ENCODE assay signal across 28 mouse cellular contexts in the genomic region with DNA sequence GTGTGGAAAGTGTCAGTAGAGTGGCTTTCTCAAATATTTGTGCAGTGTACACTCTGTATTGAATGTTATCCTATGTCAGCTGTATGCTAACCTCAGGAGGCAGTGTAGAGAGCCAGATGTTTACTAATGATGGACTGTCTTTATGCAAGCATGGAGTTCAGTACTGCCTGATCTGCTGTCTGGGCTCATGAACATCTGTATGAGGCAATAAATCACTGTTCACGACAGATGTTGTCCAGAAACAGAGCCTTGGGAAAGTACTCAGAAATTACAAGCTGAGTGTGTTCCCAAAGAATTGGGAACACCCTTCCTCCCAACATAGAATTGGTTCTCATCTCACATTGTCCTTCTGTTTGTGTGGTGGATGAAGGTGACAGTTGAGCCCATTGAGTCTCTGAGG.
"Had no signal": no experiment of that assay in that cellular context is flagged by ENCODE, and none has a peak within 500 bp of the region (broad histone marks: within the 10 kb centered on the region; RNA-seq: fewer than 3 reads in every experiment).

No protein-coding gene starts in this region.

- H3K27me3 ChIP-seq: heart, embryonic 13.5 days; heart, embryonic 15.5 days; hindbrain, embryonic 12.5 days; intestine, embryonic 15.5 days; limb, embryonic 13.5 days; liver, embryonic 13.5 days; liver, embryonic 15.5 days had no signal

- H3K9me3 ChIP-seq: heart, embryonic 10.5 days; heart, embryonic 13.5 days; heart, embryonic 15.5 days; hindbrain, embryonic 10.5 days; hindbrain, embryonic 12.5 days; intestine, embryonic 15.5 days; limb, embryonic 13.5 days; liver, embryonic 13.5 days; liver, embryonic 15.5 days had no signal

- H3K4me3 ChIP-seq: gastrocnemius, adult 2 months; heart, embryonic 10.5 days; heart, embryonic 13.5 days; heart, embryonic 15.5 days; hindbrain, embryonic 10.5 days; hindbrain, embryonic 12.5 days; intestine, embryonic 15.5 days; limb, embryonic 13.5 days; liver, embryonic 13.5 days; liver, embryonic 15.5 days had no signal

- H3K36me3 ChIP-seq: heart, embryonic 10.5 days; intestine, embryonic 15.5 days; liver, embryonic 13.5 days; liver, embryonic 15.5 days had no signal

- H3K27ac ChIP-seq: gastrocnemius, adult 2 months; heart, embryonic 10.5 days; heart, embryonic 13.5 days; heart, embryonic 15.5 days; hindbrain, embryonic 10.5 days; hindbrain, embryonic 12.5 days; hindbrain, embryonic 14.5 days; intestine, embryonic 15.5 days; limb, embryonic 13.5 days; liver, embryonic 13.5 days; liver, embryonic 15.5 days had no signal

- H3K9ac ChIP-seq: heart, embryonic 13.5 days; heart, embryonic 15.5 days; hindbrain, embryonic 12.5 days; hindbrain, embryonic 14.5 days; intestine, embryonic 15.5 days; limb, embryonic 13.5 days; liver, embryonic 13.5 days; liver, embryonic 15.5 days had no signal

- H3K4me2 ChIP-seq: heart, embryonic 13.5 days; heart, embryonic 15.5 days; hindbrain, embryonic 12.5 days; hindbrain, embryonic 14.5 days; intestine, embryonic 15.5 days; limb, embryonic 13.5 days; liver, embryonic 11.5 days; liver, embryonic 13.5 days; liver, embryonic 15.5 days had no signal

- DNase-seq: gastrocnemius, adult 2 months; gastrocnemius, postnatal 10 days; gastrocnemius, postnatal 25 days; heart, adult 18-20 months; heart, postnatal 10 days; heart, postnatal 4 days; kidney, adult 18-20 months; kidney, adult 8-10 months; kidney, postnatal 10 days; kidney, postnatal 25 days; kidney, postnatal 4 days; layer of hippocampus, adult 9-11 months; layer of hippocampus, postnatal 36 days; liver; liver, embryonic 13.5 days had no signal

- ATAC-seq: hindbrain, embryonic 16.5 days; inflammation-experienced regulatory T-cells, adult 6 months; intestine, embryonic 15.5 days; intestine, postnatal 0 days had no signal

- H3K4me1 ChIP-seq: heart, embryonic 10.5 days; hindbrain, embryonic 10.5 days; hindbrain, embryonic 12.5 days; liver, embryonic 13.5 days; liver, embryonic 15.5 days had no signal
